Mouse (Mus musculus) small intestine, adult 2 months (tissue): ENCODE measurements at regions not wholly inside any gene's neighbourhood (a gene's known extent, or its start where the extent isn't known, plus 50 kb on each side); places are given as distances from the start of the nearest gene placed in this dataset.

Experiments
- CTCF ChIP-seq: fragments of 200-500 bp; IDR thresholded peaks from 2 replicates; pipeline ENCODE4 v1.5.1; 2012; ENCODE audit warnings: low read depth, mild to moderate bottlenecking, control low read depth, inconsistent platforms, low read length, moderate library complexity, mixed read lengths; ENCODE audit not compliant: insufficient replicate concordance, insufficient read length; ENCODE audit errors: extremely low read depth
- POLR2A ChIP-seq: fragments of 200-500 bp; IDR thresholded peaks from 2 replicates; pipeline ENCODE4 v1.6.1; 2012; ENCODE audit warnings: low read depth, mild to moderate bottlenecking, control low read depth, inconsistent platforms, low read length, moderate library complexity

DNA sequence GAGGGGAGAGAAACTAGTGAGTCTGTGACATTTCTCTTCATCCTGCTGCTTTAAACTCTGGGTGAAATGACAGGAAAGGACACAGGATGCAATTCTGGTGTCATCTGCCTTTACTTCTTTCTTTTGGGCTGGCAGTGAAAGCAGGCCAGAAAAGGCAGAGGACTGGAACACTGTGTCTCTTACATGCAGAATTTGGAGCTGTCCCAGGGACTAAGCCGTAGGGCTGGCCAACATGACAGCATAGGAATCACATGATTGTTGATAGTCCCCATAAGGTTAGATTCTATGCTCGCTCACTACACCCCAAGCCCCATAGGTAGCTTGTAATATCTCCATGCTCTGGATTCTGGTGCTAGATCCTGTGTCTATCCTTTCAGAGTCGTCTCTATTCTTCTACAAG lies 274.5 kb upstream of the Klf4 start:
- no peak for TF ChIP-seq CTCF
- no peak for TF ChIP-seq POLR2A
